20 mouse cellular contexts compared by ENCODE assay signal in the genomic region with DNA sequence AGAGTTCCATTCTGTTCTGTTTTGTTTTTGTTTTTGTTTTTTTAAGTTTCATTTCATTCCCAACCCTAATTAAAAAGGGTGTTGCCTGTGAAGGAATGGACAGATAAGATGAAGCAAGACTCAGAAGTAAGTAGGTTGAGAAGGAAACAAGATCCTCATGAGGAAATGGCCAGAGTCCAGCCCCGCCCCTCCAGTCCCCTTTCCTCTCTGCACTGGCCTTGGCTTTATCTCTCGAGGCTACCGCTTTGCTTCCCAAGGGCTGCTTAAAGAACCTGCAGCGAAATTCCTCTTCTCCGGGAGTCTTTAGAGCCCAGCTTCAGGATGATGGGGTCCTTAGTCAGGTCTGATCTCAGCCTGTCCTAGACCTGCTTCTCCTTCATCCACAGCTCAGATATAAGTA. TPM values are rescaled to one million over a fixed set of nuclear protein-coding genes. Genes with fewer than 3 reads are reported as not detected.
DNase-seq lines count a peak whose midpoint lies in the region; ATAC-seq and TF ChIP-seq lines count a peak whose summit lies in the region.
"Had no signal": no experiment of that assay in that cellular context is flagged by ENCODE, and none has a peak within 500 bp of the region (broad histone marks: within the 10 kb centered on the region; RNA-seq: fewer than 3 reads in every experiment).

No protein-coding gene starts in this region.

- H3K27ac ChIP-seq in gastrocnemius, adult 2 months = peak overlapping the region; percentile 56
- H3K27ac ChIP-seq in liver, embryonic 11.5 days (ENCODE audit: low read depth, low read length) = peak overlapping the region; percentile 9; the same call in 1 of the 2 replicates
- H3K27ac ChIP-seq in intestine, embryonic 16.5 days (ENCODE audit: low read length) = peak overlapping the region; percentile 92
- H3K27ac ChIP-seq: left cerebral cortex, adult 2 months; limb, embryonic 13.5 days; neural tube, embryonic 13.5 days had no signal

- peak; percentile 63 for DNase-seq in gastrocnemius, adult 2 months
- DNase-seq in gastrocnemius, postnatal 36 days = no peak
- DNase-seq in liver, embryonic 11.5 days (ENCODE audit: low spot score) = peak; percentile 21
- DNase-seq in liver = no peak
- DNase-seq in MN1 (ENCODE audit: low spot score) = peak; percentile 25
- DNase-seq in layer of hippocampus, adult 11-12 months (ENCODE audit: low spot score) = no peak
- no peak for DNase-seq in urinary bladder, postnatal 14 days (ENCODE audit: low spot score)
- DNase-seq: cerebellum, postnatal 14 days; kidney, adult 2 months; kidney, postnatal 4 days; spleen, adult 18-20 months had no signal

- no peak for TF ChIP-seq CTCF in gastrocnemius, adult 2 months (IDR thresholded peaks at IDR 0.05)

- no peak overlapping the region for H3K4me3 ChIP-seq in gastrocnemius, adult 2 months
- H3K4me3 ChIP-seq in liver, embryonic 11.5 days (ENCODE audit: low read depth, low read length) = no peak overlapping the region
- H3K4me3 ChIP-seq in intestine, embryonic 16.5 days (ENCODE audit: low read length) = peak overlapping the region; percentile 22; the same call in 1 of the 2 replicates
- H3K4me3 ChIP-seq: left cerebral cortex, adult 2 months; limb, embryonic 13.5 days; neural tube, embryonic 13.5 days had no signal

- peaks cover 34% of the 10 kb centered on the region; the same call in 1 of the 2 replicates for H3K36me3 ChIP-seq in liver, embryonic 11.5 days (ENCODE audit: control insufficient read depth, insufficient read depth, low read length)
- peaks cover 14% of the 10 kb centered on the region; the same call in 1 of the 2 replicates for H3K36me3 ChIP-seq in intestine, embryonic 16.5 days (ENCODE audit: control insufficient read depth, insufficient read depth, low read length)

- no peaks in the 10 kb centered on the region for H3K9me3 ChIP-seq in liver, embryonic 11.5 days (ENCODE audit: control insufficient read depth, low read length)
- H3K9me3 ChIP-seq in intestine, embryonic 16.5 days (ENCODE audit: control insufficient read depth, low read length) = no peaks in the 10 kb centered on the region
- H3K9me3 ChIP-seq: limb, embryonic 13.5 days; neural tube, embryonic 13.5 days had no signal

- no peaks in the 10 kb centered on the region for H3K27me3 ChIP-seq in liver, embryonic 11.5 days (replicated peaks; ENCODE audit: control insufficient read depth, insufficient read depth, low read length)
- no peaks in the 10 kb centered on the region for H3K27me3 ChIP-seq in intestine, embryonic 16.5 days (replicated peaks; ENCODE audit: control insufficient read depth, insufficient read depth, low read length)
- H3K27me3 ChIP-seq: limb, embryonic 13.5 days; neural tube, embryonic 13.5 days had no signal

- no peak for ATAC-seq in liver, embryonic 11.5 days (replicated peaks; ENCODE audit: low FRiP score)
- ATAC-seq in intestine, embryonic 16.5 days = peak; percentile 79
- ATAC-seq: forebrain, embryonic 14.5 days had no signal

- H3K4me2 ChIP-seq in liver, embryonic 11.5 days = no peak overlapping the region
- H3K4me2 ChIP-seq in intestine, embryonic 16.5 days (ENCODE audit: low read depth, low read length) = peak overlapping the region; percentile 33
- H3K4me2 ChIP-seq: limb, embryonic 13.5 days; neural tube, embryonic 13.5 days had no signal

- intact Hi-C loops in gastrocnemius, adult 2 months (cut with DNase I) = no loop called here
- intact Hi-C loops in gastrocnemius, postnatal 36 days (cut with DNase I) = no loop called here

- H3K4me1 ChIP-seq in liver, embryonic 11.5 days (replicated peaks; ENCODE audit: control insufficient read depth, insufficient read depth, low read length) = peaks cover 4% of the 10 kb centered on the region; the same call in 1 of the 2 replicates
- 0 out of 2 replicates have a peak, but pooled peaks cover 3% of the 10 kb centered on the region for H3K4me1 ChIP-seq in intestine, embryonic 16.5 days (ENCODE audit: control insufficient read depth, insufficient read depth, low read length)

- no peak overlapping the region for H3K9ac ChIP-seq in liver, embryonic 11.5 days (ENCODE audit: low read depth, low read length)
- peak overlapping the region; percentile 53; the same call in 1 of the 2 replicates for H3K9ac ChIP-seq in intestine, embryonic 16.5 days (ENCODE audit: low read depth, low read length)
- H3K9ac ChIP-seq: limb, embryonic 13.5 days; neural tube, embryonic 13.5 days had no signal

- WGBS in liver, embryonic 11.5 days = 49% methylated on average over 5 of the region's 5 CpGs
- 35% methylated on average over 5 of the region's 5 CpGs for WGBS in intestine, embryonic 16.5 days

RNA-seq across cellular contexts. Expression of gene Copa, which starts 4.3 kb away (rescaled TPM):
- 10 to 100 TPM; 88.3 to 90.9 TPM for total RNA-seq in gastrocnemius, adult 2 months (2021)
- 10 to 100 TPM; 67.9 to 80.5 TPM for total RNA-seq in gastrocnemius, postnatal 36 days (2021)
- polyA plus RNA-seq in liver, embryonic 11.5 days (2014; fragmentation: Nextera tagmentation; extraction: Ambion mirVana) = 137 and 153 TPM in 2 replicates
- 204 and 218 TPM in 2 replicates for polyA plus RNA-seq in intestine, embryonic 16.5 days (2015; fragmentation: Nextera tagmentation; extraction: Ambion mirVana)

RNA-seq across cellular contexts. Expression of gene Ncstn, which starts 4.6 kb away (rescaled TPM):
- total RNA-seq in gastrocnemius, adult 2 months (2021) = 10 to 100 TPM; 27.1 to 31.9 TPM
- total RNA-seq in gastrocnemius, postnatal 36 days (2021) = 10 to 100 TPM; 25.1 to 28.8 TPM
- 75.3 and 76.5 TPM in 2 replicates for polyA plus RNA-seq in liver, embryonic 11.5 days (2014; fragmentation: Nextera tagmentation; extraction: Ambion mirVana)
- 159 TPM in 2 replicates for polyA plus RNA-seq in intestine, embryonic 16.5 days (2015; fragmentation: Nextera tagmentation; extraction: Ambion mirVana)

RNA-seq across cellular contexts. Expression of gene Nhlh1, which starts 20.6 kb away (rescaled TPM):
- not detected for total RNA-seq in gastrocnemius, adult 2 months (2021)
- not detected for total RNA-seq in gastrocnemius, postnatal 36 days (2021)
- 0.11 TPM in 1 of 2 replicates, not detected in the other for polyA plus RNA-seq in liver, embryonic 11.5 days (2014; fragmentation: Nextera tagmentation; extraction: Ambion mirVana)
- polyA plus RNA-seq in intestine, embryonic 16.5 days (2015; fragmentation: Nextera tagmentation; extraction: Ambion mirVana) = 0.09 TPM in 1 of 2 replicates, not detected in the other
- total RNA-seq: heart, adult 8-10 months; monocyte, adult 5-6 weeks had no signal
- polyA plus RNA-seq: kidney, adult 2 months; limb, embryonic 13.5 days; lung, embryonic 16.5 days; stomach, embryonic 16.5 days had no signal

RNA-seq across cellular contexts. Expression of gene Pex19, which starts 48.6 kb away (rescaled TPM):
- 10 to 100 TPM; 62.9 to 80.8 TPM for total RNA-seq in gastrocnemius, adult 2 months (2021)
- 10 to 100 TPM; 73.9 to 77.5 TPM for total RNA-seq in gastrocnemius, postnatal 36 days (2021)
- 81.8 and 86.4 TPM in 2 replicates for polyA plus RNA-seq in liver, embryonic 11.5 days (2014; fragmentation: Nextera tagmentation; extraction: Ambion mirVana)
- polyA plus RNA-seq in intestine, embryonic 16.5 days (2015; fragmentation: Nextera tagmentation; extraction: Ambion mirVana) = 161 TPM in 2 replicates

RNA-seq across cellular contexts. Expression of gene Vangl2, which starts 49.7 kb away (rescaled TPM):
- under 1 TPM; 0.47 to 0.54 TPM for total RNA-seq in gastrocnemius, adult 2 months (2021)
- total RNA-seq in gastrocnemius, postnatal 36 days (2021) = 1 to 10 TPM; 1.4 TPM
- 5.4 and 6.2 TPM in 2 replicates for polyA plus RNA-seq in liver, embryonic 11.5 days (2014; fragmentation: Nextera tagmentation; extraction: Ambion mirVana)
- 6.1 and 6.8 TPM in 2 replicates for polyA plus RNA-seq in intestine, embryonic 16.5 days (2015; fragmentation: Nextera tagmentation; extraction: Ambion mirVana)

Comparison
In these comparisons a context has a peak if more than half of its experiments do, and no peak if none do; other contexts are left out.
1. DNase-seq: peak in gastrocnemius, adult 2 months (single experiment), liver, embryonic 11.5 days (single experiment) and MN1 (single experiment); none in gastrocnemius, postnatal 36 days (0 of 2), liver (single experiment), layer of hippocampus, adult 11-12 months (single experiment) and urinary bladder, postnatal 14 days (single experiment).
2. H3K27ac ChIP-seq: peak in every context shown above with its lines; median percentile 92 in intestine, embryonic 16.5 days; 56 in gastrocnemius, adult 2 months; 9 in liver, embryonic 11.5 days.